Mouse (Mus musculus): ENCODE measurements around the gene Klhl21.

GRCm38 (mm10) chr4:152038985-152039830 lies 30.6 kb downstream of the Klhl21 start, which contains the start of gene Nol9:
- peak; percentile 69 for TF ChIP-seq CTCF (IDR thresholded peaks at IDR 0.05; ENCODE audit: low read depth, low read length)
- TF ChIP-seq POLR2A (IDR thresholded peaks at IDR 0.05; ENCODE audit: borderline replicate concordance, low read depth, low read length), result no peak

Measured in bone marrow macrophage, adult 2 months (primary cell).